Mouse (Mus musculus) kidney, postnatal 25 days (tissue): Measurements from ENCODE around the gene Nmnat2.

ENCODE experiments used
- DNase-seq, 2 experiments: peaks; one replicate each; pipeline ENCODE4 v3.0.0; 2021; ENCODE audit warnings: mixed read lengths in 2 of 2

Nmnat2 gene

DNA sequence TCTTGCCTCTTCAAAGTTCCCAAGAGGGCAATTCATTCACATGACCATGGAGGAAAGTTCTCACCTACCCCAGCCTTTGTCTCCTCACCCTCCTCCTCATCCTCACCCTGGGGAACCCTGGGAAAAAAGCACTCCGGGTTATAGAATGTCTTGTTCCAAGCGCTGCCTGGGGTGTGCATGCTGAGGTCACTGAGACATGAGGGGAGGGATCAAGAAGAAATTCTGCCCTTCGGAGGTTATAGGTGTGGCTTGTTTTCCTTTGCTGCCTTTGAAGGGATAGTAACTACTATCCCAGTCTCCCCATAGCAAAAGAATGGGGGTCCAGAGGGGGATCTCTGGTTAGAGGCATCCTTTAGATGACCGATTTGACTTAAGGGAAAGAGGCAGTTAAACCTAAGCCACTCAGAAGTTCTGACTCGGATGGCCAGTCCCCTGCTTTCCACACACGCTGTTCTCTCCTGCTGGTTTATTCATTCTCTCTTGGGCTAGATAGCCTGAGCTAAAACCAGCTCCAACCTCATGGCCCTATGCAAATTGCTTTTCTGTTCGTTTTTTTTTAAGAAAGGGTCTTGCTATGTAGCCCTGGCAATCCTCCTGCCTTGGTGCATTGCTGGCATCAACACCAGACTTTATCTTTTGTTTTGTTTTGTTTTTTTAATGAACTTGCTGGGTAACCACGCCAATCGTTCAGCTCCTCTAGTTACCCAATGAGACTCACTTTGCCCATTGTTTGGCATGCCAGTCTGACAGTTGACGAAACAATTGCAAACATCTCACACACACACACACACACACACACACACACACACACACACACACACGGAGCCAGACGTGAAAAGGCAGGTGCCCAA lies 139.7 kb downstream of the Nmnat2 start:
- no peak for DNase-seq

DNA sequence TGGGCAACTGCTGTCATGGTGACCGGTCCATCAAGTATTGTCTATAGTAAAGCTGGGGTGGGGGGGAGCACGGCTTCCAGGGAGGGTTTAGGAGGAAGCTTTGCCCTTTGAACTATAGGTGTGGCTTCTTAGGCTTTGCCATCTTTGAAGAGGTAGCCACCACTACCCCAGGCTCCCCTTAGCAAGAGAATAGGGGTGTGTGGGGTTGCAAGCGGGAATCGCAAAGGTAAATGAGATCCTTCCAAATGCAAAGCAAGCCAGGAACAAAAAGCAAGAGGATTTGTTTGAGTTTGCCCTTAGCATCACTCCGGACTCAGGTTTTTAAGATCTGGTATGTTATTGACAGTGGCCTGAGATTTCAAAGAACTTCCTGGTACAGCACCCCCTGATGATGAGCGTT lies 140.5 kb downstream of the Nmnat2 start:
- DNase-seq = no peak

DNA sequence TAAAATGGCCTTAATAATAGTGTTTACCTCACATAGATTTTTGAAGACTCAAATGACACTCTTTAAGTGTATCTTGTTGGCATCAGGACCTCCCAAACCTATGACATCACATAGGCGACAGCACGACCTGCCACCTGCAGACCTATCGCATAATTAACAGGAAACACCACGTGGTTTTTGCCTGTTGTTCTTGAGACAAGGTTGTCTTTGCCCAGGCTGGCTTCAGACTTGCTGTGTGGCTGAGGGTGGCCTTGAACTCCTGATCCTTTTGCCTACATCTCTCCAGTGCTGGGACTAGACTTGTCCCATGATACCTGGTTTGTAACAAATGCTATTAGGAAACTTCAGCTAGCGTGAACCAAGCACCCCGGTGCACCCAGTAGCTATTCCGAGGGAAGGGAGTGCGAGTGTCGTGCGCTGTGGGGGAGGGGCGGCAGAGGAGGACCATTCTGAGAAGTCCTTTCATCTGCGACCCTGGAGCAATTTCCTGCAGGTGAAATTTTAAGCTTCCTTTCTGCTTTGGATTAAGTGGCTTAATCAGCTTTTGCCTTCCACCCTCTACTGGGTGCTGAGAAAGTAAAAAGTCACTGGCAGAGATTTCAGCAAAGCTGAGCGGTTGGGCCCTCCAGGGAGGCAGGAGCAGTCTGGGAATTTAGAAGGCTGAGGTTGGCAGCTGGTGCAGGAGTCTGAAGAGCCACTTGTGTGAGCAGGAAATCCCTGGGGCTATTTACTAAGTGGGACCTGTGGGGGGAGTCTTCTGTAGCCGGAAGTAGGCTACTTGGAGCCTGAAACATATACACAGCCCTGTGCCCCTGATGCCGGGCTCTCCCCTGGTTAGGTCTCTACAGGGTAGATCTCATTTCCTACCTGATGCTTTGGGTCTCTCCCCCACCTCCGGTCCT lies 141.3 kb downstream of the Nmnat2 start:
- DNase-seq = peak in 1 of 2 experiments; percentile 39

DNA sequence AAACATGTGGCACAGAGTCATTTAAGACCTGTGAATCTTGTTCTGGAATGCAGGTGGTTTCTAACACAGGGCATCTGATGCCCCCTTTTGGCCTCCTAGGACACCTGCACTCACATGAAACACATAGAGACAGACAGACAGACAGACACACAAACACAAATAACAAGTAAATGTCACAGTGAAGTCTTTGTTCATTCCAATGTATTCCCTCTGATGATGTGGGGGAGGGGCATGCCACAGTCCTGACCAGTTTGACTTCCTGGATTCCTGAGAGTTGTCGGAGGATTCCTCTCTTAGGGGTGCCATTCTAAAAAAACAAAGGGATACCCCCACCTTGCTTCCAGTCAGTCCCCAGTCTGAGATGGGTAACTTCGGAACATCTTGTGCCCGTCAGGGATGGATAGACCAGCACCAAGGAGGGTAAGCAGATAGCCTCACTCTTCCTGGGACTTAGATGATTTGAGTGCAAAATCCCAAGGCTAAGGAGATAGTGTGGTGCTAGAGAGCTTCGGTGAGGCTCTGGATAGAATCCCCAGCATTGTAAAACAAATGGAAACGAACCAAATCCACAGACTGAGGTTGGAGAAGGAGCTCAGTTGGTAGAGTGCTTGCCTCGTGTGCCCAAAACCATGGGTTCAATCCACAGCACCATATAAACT lies 142.4 kb downstream of the Nmnat2 start:
- DNase-seq = no peak

DNA sequence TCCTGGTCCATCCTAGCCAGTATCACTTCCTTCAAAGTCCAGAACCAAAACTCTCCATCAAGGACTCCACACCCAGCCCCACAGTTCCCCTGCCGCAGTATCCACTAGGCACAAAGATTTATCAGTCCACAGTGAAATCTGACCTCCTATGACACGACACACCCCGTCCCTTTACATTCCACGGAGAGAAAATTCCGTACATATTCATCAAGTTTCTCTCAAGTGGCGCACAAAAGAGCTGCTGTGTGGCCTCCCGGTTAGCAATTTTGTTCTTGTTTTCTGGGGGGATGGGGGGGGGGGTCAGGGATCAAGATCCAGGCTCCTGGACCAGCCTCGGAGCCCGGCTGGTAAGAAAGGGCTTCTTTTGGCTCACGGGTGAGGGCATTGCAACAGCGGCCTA lies 143.8 kb downstream of the Nmnat2 start:
- DNase-seq = no peak

DNA sequence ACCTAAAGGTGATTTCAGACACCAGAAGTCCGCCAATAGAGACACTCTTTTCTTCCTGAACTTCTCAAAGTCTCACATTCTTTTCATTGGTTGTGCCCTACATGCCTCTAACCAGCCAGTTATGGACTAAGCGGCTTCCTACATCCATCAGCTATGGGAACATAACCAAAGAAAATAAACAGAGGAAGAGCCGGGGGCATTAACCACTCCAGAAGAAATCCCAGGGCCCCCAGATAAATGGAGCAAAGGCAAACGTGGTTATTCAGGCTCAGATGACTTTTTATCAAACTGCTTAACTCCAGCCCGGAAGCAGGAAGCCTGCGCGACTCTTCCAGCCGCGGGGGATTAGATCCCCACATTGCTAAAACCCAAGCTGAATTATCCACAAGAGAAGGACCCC lies 146.1 kb downstream of the Nmnat2 start:
- DNase-seq = no peak

DNA sequence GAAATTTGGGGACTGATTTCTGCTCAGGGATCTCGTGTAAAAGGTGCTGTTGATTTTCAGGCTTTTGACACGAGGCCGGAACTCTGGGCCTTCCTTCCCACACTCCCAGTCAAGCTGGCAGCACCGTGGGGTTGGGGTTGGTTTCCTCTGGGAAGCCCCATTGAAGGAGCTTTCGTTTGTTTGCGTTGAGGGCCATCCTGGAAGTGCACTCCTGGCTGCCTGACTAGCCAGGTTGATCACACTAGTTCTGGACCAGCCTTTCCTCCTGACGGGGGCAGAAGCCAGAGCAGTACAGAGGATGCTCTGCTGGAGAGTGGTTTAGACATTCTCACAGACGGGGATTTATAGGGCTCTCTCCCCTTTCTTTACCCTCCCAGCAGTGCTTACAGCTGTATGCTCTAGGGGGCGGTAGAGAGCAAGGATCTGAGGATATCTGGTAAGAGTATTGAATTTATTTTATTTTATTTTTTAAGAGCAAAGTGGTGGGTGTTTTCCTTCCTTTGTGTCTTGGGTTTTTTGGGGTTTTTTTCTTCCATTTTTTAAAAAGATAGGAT lies 146.6 kb downstream of the Nmnat2 start:
- peak; percentile 43 to 71 for DNase-seq

DNA sequence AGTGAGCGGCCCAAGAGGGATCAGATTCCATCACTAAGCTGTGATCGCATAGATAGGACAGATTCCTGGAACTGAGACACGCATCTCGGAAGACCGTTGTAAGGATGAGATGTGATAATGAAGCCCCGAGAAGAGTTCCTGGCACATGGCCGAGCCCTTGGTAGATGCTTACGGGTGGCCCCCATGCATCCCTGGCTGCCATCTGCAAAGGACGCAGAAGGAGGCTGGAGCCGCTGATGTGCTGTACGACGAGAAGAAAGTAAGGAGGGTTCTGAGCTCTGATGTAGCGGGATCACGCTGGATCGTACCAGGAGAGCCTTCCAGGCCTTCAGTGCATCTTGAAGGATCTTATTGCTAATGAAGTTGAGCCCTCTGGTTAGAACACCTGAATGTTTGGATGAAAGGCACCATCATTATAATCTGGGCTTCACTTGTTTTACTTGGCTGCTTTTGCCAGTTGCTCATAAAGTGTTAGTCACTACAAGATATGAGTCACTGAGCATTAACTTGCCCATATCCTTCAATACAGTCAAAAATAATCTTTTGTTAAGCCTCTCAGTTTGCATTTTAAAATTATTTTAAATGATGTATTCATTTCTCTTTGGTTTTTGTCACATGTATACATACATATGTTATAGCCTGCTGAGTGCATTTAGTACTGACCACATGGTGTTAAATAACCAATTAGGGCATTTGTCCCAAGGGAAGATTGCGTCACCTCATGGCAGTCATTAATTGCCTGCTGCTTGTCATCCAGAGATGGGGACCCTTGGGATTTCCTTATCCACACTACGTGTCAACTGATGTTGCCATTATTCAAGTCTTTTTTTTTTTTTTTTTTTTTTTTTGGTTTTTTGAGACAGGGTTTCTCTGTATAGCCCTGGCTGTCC lies 147.7 kb downstream of the Nmnat2 start:
- DNase-seq = no peak

DNA sequence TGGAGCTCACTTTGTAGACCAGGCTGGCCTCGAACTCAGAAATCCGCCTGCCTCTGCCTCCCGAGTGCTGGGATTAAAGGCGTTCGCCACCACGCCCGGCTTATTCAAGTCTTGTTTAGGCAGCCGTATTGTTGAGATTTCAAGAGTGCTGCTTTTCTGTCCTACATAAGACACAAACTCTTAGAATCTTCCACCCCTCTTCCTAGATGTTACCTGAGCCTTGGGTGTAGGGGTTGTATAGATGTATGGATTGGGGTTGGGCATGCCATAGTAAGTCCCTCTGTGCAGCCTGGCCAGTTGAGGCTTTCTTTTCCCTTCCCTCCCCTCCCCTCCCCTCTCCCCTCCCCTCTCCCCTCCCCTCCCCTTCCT lies 148.4 kb downstream of the Nmnat2 start:
- no peak for DNase-seq

DNA sequence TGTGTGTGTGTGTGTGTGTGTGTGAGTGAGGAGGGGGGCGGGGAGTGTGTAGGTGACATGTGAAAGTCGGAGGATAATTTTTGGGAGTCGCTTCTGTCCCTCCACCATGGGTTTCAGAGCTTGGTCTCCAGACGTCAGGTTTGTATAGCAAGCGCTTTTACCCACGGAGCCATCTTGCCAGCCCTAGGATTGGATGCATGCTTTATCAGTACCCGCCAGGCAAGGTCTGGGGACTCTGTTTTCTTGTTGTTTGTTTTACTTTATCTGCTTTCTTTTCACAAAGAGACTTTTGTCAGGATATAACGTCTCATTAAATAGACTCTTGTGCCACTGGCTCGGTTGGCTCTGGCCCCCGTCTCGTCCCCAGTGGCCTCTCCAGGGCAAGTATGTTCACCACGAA lies 150.0 kb downstream of the Nmnat2 start:
- DNase-seq = no peak

DNA sequence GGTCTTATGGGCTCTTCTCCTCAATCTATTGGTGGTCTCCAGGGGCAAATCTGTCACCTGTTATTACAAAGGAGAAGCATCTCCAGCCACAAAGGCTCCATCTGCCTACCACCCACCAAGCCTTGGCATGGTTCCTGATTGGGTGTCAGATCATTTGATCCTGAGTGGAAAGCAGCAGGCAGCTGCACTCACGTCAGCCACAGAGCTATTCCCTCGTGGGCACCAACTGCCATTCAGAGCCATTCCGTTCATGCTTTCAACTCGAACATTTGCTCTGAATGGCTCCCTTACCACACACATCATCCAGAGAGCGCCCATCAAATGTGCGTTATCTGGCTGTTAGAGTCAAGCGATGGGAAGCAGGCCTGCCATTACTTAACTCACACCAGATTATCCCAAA lies 153.1 kb downstream of the Nmnat2 start:
- no peak for DNase-seq

DNA sequence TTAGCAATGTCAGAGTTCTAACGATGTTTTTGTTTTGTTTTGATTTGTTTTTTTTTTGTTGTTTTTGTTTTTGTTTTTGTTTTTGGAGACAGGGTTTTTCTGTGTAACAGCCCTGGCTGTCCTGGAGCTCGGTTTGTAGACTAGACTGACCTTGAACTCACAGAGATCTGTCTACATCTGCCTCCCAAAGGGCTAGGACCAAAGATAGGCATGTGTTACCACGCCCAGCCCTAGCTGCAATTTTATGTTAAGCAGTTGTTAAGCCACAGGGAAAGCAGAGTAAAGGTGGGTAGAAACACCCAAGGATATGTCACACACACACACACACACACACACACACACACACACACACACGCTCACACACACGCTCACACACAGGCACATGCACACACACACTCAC lies 154.6 kb downstream of the Nmnat2 start:
- no peak for DNase-seq

DNA sequence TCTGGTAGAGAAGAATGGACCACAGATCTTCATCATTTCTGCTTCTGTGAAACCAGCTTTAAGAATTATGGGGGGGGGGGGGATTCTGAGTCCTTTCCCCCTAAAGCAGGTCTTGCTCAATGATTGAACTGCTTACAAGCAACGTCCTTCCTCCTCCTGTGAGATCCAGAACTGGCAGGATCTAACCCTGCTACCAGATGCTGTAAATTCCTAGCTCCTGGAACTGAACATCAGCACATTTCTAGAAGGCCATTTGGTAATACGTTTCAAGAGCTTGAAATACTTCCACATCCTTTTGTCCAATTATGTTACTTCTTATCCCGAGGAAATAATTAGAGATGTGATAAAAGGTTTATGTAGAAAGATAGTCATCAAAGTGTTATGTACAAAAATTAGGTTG lies 155.0 kb downstream of the Nmnat2 start:
- no peak for DNase-seq

DNA sequence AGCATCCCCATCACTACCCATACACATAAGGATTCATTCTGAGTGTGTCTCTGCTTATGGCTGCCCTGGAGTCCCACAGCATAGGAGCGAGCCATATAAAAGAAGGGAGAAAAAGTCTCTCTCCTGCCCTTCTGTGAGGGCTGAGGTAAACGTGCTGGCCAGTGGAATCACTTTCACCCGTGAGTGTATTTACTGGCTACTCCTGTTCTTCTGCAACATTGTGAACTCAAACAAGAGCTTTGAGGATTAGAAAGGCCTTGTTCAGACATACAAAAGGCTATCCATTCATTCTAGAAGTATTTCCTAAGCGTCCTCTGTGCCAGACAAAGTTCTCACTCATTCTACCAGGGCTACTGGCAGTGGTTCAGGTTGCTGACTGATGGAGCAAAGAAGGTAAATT lies 156.8 kb downstream of the Nmnat2 start:
- DNase-seq = no peak

DNA sequence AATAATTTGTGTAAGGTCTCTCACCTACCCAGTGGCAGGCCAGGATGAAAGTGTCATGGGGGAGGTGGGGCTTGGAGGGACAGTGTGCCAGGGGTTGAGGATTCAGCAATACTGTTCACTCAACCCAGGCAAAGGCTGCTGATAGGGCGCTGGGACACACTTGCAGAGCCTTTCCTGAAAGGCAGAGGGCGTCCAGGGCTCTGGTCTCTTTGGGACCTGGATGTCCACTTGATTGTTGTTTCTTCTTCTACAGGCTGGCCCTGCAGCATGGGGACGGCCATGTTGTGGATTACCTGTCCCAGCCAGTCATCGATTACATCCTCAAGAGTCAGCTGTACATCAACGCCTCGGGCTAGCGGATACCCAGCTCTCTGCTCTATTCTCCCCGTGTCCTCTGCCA lies 160.5 kb downstream of the Nmnat2 start:
- no peak for DNase-seq

DNA sequence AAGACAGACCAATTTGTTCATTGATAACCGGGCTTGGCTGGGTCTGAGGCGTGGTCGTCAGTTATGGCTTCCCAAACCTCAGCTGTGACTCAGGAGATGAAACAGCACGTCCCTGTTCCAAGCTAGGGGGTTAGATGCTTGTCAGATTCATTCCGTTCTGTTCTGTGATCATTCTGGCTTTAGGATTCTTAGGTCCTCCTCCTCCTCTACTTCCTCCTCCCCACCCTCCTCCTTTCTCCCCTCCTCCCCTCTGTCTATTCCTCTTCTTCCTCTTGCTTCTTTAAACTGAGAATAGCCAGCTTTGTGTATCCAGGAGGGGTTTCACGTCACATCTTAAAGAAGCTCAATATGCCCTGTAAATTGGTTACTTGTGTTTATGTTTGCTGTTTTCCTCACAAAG lies 165.8 kb downstream of the Nmnat2 start:
- no peak for DNase-seq

DNA sequence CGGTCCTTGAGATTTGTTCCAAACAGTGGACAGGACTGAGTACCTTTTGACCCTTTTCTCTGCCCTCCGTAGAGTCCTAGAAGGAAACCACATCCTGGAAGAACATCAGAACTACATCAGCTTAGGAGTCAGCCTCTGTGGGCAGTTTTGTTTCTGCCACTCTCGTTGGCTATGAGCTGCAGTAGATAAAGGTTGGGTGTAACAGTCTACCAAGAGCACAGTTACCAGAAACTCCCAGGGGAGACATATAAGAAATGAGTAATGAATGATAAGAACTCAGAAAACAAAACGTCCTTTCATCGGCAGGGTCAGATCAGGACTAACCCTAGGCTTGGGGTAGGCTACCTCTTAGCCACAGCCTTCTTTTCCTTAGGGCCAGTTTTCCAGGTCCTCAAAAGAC lies 166.5 kb downstream of the Nmnat2 start:
- no peak for DNase-seq

DNA sequence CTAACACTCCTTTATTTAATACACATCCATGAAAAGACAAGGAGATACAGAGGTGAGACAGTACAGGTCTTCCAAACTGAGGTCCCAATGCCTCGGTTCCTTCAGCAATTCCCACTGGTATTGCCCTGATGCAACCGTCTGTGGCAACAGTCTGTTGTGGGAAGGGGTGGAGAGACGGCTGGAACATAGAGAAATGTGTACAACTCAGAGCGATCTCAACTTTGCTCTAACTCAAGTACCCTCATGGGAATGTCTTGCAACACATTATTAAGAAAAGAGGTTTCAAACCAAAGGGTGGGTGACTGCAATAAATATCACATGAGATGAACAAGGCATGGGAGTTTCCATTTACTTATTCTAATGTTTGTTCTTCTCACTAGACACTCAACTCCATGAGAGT lies 168.0 kb downstream of the Nmnat2 start:
- DNase-seq = no peak

DNA sequence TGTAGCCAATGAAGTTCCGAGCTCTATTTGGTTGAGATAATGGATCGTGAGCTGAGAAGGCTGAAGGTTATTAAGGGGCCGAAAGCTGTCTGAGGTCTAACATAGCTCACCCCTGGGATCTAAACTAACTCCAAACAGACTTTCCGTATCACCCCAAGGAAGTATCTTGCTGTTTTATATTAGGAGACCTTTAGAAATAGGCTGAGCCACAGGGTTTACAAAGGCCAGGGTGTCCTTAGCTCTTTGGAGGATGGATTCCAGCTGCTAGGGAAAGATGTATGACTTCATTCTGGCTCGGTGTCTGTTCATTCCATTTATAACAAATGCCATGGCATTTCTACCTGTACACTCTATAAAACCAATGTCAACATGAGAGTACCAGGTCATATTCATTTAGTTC lies 169.7 kb downstream of the Nmnat2 start:
- DNase-seq = no peak

DNA sequence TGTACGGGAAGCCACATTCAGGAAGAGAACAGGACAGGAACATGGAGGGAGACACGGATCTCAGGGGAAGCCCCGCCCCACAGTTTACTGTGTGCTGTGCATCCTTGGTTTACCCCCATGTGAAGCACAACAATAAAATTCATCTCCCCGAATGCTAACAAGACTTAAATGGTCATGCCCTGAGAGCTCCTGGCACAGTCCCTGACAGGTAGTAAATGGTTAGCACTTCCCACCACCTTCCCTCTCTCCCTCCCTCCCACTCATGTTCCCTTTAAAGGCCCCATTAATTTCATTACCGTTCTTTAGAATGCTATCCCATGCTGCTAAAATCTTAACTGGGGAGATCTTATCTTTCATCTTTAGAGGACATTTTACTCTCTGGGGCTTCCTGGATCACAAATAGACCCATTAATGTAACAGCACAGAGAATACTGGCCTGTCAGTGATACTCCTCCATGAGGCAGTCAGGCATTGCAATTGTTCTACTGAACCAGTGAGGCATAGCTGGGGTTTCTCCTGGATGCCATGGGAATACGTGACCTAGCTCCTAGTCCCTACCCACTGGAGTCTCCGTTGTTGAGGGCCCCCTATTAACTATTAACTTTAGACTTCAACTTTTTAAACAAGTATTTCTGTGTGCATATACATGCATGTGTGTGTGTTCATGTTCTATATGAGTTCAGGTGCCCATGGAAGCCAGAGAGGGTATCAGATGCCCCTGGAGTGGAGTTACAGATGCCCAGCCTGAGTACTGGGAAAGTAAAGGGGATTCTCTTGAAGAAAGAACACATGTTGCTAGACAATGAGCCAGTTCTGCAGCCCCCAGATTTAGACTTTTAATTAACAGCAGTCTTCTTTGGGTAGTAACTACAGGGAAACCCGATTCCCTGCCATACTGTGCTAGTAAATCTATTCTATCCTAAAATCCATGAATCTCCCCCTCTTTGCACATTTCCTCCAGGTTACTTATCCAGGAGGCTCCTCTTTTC lies 170.8 kb downstream of the Nmnat2 start:
- DNase-seq = peak; percentile 22 to 45
